Mouse (Mus musculus) cerebellum, postnatal 10 days (tissue): ENCODE data around the gene Prss27.
A peak's percentile ranks its signal among the peaks of the same experiment; 100 is the strongest.
"Not testable (repeated sequence)": the region's sequence is repeated elsewhere in the genome, so short reads cannot be mapped to it uniquely, and the experiment has no call there.

Source experiments
- DNase-seq, 2 experiments: peaks; one replicate each; pipeline ENCODE4 v3.0.0; 2021; ENCODE audit warnings: mixed read lengths in 2 of 2

Gene Prss27

DNA sequence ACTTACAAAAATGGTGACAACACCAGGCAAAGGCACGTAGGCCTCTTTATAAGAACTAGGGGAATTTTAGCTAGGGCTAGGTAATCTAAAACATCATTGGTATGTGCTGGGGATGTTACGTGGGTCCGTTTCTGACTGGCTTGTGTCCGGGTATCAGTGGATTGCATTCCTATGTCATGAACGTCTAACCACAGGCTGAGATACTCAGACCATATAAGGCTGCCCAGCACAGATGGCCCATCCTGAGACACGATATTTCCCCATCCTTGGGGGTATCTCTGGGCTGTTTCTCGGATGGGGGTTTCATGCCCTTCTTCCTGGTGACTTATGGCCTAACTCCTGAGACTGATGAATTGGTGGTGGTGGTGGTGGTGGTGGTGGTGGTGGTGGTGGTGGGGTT is 2.9 kb upstream of the Prss27 start:
- no peak for DNase-seq

DNA sequence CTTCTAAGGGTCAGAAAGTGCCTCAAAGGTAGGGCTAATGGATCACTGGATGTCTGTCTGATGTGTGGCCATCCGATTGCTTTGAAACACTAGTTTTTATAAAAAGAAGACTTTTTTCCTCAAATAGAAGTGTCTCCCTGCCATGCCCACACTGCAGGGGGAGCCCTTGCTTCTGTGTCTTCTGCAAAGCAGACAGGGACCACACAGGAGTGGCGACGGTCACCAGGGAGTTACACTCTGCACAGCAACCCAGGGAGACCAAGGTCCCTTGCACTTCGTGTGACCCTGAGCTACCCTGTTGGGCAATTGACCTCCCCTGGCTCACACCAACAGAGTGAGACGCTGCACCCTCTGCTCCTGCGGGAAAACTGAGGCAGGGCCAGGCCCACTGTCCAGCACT is 990 bp upstream of the Prss27 start:
- no peak for DNase-seq

DNA sequence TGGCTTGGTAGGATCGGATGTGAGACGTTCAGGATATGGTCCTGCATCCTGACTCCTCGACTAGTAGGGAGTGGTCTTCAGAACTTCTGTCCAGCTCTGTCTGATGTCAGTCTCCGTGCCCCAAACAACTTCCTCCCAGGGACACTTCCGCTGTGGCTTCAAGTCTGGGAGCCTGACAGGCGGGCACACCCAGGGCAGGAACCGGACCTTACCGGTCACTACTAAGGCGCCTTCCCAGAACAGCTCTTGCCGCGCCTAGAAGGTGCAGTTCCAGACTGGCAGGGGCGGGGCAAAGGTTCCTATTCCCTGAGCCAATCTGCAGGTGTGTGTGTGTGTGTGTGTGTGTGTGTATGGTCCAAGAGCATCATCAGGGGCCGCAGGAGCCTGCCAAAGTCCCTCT is 584 bp upstream of the Prss27 start:
- no peak for DNase-seq

DNA sequence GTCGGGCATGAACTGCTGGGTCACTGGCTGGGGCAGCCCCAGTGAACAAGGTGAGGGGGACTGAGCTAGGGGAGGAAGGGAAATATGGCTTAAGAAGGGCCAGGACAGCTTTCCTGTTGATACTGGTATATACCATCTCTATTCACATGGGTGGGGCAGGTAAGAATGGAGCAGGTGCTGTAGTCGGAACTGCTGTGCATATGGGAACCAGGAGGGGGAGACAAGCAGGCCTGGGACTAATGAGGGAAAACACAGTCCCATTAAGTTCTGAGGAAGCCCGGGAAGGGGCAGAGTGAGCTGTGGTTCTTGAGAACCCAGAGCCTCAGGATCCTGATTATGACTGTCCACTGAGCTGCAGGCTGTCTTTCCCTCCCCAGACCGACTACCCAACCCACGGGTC is 6.5 kb downstream of the Prss27 start:
- no peak for DNase-seq

DNA sequence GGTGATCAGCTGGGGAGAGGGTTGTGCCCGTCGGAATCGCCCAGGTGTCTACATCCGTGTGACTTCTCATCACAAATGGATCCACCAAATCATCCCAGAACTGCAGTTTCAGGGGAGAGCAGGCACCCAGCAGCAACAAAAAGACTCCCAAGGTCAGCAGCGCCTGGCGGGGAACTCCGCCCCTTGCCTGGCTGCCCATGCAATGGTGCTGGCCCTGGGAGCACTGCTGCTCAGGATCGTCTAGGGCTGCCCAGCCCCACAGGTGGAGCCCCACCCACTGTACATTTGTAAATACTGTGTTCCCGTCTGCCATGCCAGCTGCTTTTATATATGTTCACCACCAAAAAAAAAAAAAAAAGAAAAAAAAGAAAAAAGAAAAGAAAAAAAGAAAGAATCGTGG is 7.7 kb downstream of the Prss27 start:
- DNase-seq: no peak

DNA sequence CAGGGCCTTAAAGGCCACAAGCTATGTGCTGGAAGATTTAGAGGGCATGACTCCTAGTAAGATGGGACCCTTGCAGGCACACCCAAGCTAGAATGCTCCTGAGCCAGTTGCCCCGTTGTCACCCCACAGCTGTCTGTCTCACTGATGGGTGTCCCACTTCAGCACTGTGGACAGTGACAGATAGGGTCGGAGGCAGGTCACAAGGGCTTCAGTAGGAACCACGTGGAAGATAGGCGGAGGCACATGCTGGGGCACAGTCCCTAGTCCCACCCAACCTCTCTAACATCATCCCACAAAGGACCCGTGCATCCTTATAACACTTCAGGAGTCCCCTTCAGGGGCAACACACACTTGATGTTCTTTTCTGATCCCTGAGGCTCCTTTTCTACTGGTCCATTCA is 8.1 kb downstream of the Prss27 start:
- DNase-seq: no peak

DNA sequence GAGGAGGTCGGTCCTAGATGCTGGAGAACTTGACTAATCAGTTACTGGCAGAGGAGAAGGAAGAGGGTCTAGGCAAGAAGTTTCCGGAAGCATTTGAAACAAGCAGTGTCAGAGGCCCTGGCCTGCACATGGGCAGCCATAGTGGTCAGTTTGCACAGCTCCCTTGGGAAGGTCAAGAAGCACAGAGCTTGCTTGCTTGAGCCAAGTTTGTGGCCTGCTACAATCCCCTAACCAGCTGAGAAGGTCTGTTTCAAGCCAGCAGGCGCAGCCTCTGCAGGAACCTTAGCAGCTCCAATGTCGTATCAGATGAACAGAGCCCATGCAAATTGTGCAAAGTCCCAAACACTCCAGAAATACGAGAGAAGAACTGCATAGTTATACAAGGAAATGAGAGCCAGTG is 10.1 kb downstream of the Prss27 start:
- no peak for DNase-seq

DNA sequence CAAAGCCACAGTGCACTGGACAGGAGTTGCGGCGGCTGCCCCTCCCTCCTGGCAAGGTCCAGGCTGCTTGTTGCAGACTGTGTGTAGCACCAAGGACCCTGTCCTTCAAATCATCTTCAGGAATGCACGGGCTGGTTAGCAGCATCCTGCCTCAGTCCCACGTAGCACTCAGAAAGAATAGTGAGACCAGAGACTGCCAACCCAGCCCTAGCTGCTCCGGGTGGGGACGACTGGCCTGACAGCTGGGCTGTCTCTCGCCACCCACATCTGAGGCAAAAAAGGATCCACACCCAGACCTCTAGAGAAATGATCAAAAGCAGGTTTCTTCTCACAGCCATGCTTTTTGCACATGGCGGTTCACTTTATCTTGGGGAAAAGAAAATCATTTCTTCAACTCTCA is 11.1 kb downstream of the Prss27 start:
- DNase-seq: no peak

DNA sequence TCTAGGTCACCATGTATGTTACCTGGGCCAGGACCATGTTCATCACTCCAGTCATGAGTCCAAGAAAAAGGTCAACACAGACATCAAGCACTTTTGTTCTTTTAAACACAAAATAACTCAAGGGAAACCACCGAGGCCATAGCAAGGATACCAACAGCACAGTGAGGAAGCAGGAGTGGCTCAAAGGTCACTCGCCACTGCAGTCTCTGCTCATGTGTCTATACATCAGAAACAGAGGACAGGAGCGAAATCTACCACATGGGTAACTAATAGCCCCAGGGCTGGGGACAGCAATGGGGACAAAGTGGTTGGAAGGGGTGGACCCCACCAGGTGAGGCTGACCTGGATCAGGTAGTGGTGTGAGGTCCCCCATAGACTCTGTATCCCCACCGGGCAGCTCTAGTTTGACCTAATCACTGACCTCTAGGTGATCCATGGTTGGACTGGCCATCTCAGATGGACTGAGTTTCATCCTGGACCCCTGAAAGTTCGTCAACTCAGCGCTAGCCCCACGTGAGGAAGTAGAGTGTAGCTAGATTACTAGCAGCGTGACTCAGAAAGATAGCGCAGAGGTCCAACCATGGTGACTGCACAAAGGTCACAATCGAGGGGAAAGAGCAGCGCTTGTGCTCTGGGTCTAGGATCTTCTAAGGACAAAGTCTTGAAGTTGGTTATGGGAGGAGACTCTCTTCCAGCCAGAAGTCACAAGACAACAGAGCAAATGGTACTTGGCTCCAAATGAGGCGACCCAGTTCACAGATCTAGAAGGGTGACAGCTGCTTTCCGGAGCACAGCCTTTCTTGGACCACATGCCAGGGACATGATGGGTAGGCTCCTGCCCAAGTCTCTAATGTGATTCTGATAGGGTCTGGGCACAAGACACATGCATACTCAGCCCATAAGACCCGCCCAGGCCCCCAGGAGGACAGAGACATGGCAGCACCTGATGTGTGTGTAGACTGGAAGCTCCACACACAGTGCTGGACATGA is 19.0 kb downstream of the Prss27 start:
- peak; percentile 42 to 53 for DNase-seq

DNA sequence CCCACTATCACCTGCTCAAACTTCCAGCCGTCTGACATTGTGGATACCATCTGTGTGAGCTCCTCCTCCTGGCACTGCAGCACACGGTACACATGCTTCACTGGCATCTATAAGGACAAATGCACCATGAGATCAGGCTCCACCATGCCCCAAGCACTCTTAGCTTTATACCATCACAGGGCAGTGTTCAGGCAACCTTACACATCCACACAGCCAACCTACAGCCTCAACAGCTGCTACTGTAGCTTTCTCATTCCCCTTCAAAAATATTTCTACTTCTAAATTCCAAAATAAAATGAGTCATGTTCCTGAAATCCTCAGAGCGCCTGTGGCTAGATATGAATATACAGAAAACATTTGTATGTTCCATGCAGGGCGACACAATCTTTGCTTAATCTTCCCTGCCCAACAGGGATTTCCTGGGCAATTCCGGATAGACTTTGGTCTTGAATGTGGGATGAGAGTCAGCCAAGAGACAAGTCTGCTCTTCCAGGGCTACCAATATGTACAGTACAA is 19.8 kb downstream of the Prss27 start:
- no peak for DNase-seq

DNA sequence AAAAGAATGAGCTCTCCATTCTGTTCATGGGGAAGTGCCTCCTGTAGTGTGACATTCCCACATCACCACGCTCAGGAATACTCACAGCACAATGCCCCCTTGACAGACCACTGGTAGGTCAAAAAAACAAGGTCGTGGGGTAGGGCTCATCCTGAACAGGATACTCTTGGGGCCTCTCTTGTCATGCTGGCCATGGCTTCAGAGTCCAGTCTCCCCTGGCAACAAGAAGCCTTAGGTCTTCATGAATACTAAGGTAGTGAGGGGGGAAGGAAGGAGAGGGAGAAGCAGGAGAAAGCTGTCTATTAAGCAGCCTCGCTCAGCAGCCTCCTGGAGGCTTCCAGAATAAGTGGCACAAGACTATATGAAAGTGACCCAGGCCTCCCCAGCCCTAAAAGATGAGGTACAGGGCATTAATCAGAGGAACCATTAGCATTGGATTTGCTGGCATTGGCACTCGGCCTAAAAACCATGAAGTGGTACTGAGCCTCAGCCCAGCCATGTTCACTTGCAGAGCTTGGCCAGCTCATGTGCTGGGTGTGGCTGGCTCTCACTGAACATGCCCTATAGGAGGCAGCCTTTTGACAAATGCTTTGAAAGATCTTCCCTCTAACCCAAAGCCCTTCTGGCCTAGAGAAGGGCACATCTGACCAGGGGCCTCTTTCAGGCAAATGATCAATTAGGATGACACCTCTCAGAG is 24.7 kb downstream of the Prss27 start:
- no peak for DNase-seq

DNA sequence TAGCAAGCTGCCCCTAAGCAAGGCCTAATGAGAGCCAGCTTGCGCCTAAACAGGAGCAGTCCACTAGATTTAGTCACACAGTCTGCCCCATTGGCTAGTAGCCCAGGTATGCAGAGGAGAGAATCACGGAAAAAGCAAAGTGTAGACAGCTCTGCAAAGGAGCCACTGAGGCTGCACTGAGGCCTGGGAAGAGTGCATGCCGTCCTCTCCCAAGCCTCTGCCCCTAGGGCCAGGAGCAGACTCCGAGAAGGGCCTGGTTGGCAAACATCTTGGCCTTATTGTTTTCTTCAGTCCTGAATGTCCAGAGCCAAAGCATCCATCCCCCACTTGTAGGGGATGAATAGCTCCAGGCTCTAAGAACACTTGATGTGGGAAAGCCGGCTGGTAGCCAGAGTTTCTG is 30.3 kb downstream of the Prss27 start:
- peak; percentile 39 to 43 for DNase-seq

DNA sequence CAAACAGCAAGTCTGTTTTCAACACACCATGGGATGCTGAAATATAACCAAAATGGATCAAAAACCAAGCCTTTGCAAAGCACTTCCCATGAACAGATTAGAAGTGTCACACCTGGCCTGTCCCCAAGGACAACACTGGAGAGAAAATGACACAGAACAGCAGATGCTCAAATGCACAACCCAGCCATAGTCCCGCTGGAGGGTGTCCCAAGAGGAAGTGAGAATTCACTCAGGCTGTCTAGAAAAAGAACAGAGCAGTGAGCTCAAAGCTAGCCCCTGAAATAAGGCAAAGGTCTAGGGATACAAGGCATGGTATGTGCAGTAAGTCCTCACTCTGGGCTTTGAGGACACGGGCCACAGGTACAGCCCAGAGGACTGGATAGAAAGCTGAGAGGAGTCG is 31.6 kb downstream of the Prss27 start:
- no peak for DNase-seq

DNA sequence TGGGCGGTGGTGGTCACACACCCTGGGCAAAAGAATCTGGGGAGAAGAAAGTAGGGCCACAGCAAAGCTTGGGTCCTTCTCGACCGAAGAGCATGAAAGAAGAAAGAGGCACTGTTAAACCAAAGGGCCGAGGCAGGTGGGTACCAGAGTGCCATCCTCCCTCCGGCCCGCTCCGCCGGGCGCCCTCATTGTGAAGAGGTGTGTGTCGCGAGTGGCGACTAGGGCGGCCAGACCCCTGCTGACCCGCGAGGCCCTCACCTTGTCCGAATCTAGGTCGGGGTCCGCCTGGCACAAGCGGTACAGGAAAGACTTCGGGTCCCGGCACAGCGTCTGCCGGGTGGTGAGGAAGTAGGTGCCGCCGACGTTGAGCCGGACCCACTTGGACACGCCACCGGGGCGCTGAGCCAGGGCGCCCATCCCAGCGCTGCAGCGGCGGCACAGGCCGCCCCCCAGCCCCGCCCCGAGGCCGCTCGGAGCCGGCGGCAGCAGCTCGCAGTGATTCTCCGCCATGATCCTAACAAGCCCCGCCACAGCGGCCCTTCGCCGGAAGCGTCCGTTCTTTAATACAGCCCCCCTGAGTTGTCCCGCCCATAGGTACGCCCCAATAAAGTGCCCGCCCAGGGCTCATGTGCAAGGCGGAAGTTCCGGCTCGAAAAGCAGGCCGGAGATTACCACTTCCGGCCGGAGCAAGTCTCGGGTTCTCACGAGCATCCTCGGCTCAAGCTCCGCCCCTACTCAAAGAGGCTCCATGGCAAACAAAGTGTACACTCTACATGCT is 35.2 kb downstream of the Prss27 start, which contains the start of gene Kctd5:
Gene Kctd5, minus strand, starts transcription at position 567 of the 778 bp plus-strand sequence.
- DNase-seq: peak; percentile 97

DNA sequence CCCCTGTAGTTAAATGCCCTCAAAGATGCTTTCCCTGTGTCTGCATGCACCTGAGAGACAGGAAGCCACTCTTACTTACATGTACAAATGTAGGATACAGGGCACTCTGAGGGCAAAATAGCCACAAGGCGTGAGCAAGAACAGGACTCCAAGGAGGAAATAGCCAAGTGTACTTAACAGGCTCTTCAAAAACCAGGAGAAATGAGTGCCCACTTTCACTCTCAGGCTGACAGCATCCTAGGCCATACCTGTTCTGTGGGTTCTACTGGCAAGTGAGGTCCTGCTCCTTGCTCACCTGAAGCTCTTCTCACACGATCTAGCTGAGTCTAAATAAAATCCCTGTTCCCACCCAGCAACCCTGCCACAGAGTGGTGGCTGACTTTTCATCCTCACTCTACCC is 39.2 kb downstream of the Prss27 start:
- DNase-seq: no peak

DNA sequence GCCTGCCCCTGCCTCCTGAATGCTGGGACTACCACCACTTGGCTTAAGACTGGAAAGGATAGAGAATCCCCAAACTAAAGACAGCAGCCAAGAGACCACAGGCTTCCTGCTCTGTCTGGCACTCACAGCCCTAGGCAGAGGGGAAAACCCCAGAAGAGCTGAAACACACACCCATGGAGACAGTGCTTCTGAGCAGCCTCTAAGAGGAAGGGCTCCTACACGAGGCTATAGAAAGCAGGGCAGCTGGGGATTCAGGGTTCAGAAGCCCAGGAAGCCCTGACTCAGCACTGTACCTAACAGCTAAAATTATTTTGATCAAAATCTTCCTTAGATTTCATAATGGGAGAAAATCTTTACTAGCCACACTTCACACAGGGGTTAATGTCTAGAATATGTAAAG is 46.6 kb downstream of the Prss27 start:
- DNase-seq: no peak

DNA sequence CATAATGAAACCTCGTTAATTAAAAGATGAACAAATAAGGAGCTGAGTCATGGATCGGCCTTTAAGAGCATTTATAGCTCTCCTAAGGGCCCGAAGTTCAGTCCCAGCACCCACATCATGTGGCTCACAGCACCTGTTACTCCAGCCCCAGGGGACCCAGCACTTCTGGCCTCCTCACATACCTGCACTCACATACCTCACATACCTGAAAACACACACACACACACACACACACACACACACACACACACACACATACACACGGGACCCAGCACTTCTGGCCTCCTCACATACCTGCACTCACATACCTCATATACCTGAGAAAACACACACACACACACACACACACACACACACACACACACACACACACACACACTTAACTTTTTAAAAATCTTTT is 48.5 kb downstream of the Prss27 start:
- DNase-seq: not testable (repeated sequence)

DNA sequence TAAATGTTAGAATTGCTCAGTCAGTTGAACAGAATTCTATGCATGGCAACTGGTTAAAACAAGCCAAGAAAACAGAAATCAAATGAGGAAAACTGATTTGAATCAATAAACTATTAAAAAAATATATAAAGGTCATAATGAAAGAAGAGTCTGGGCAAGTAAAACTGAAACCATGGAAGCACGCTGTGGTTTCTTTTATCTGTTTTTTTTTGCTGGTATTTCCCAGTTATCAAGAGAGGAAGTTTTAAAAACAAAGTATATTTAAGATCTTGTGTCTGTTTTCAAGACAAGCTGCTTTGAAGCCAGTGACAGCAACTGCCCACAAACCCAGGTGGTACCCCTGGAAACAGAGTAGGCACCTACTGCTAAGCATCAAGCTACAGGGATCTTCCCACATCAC is 52.6 kb downstream of the Prss27 start:
- DNase-seq: no peak
